Mouse (Mus musculus) testis, adult 2 months (tissue): Measurements from ENCODE around the gene Vmn1r7. TPM values are rescaled to one million over a fixed set of nuclear protein-coding genes. Genes with fewer than 3 reads are reported as not detected.
"Not testable (repeated sequence)": the region's sequence is repeated elsewhere in the genome, so short reads cannot be mapped to it uniquely, and the experiment has no call there.

Experiments
- H3K27ac ChIP-seq: fragments of 200-500 bp; 2 replicates; pipeline ENCODE4 v1.5.1; 2012; ENCODE audit warnings: low read depth, low read length; ENCODE audit not compliant: control insufficient read depth, insufficient read depth
- H3K27me3 ChIP-seq: fragments of 200-500 bp; 2 replicates; pipeline ENCODE4 v1.6.1; 2012; ENCODE audit warnings: mild to moderate bottlenecking, low read length, moderate library complexity; ENCODE audit not compliant: control insufficient read depth, insufficient read depth
- H3K36me3 ChIP-seq: fragments of 200-500 bp; 2 replicates; pipeline ENCODE4 v1.6.1; 2012; ENCODE audit warnings: mild to moderate bottlenecking, low read length; ENCODE audit not compliant: control insufficient read depth, insufficient read depth
- H3K4me1 ChIP-seq: fragments of 200-500 bp; 2 replicates; pipeline ENCODE4 v1.6.1; 2012; ENCODE audit warnings: low read length; ENCODE audit not compliant: control insufficient read depth, insufficient read depth
- H3K4me3 ChIP-seq: fragments of 200-500 bp; 2 replicates; pipeline ENCODE4 v1.5.1; 2012; ENCODE audit warnings: low read depth, mild to moderate bottlenecking, low read length, moderate library complexity, mixed read lengths; ENCODE audit not compliant: control insufficient read depth
- CTCF ChIP-seq: fragments of 200-500 bp; IDR thresholded peaks from 2 replicates; pipeline ENCODE4 v1.5.1; 2012; ENCODE audit warnings: low read depth, mild to moderate bottlenecking, inconsistent platforms, low read length, moderate library complexity; ENCODE audit not compliant: control insufficient read depth, insufficient read depth, insufficient replicate concordance
- POLR2A ChIP-seq: fragments of 200-500 bp; IDR thresholded peaks from 2 replicates; pipeline ENCODE4 v1.6.1; 2012; ENCODE audit warnings: low read depth, mild to moderate bottlenecking, inconsistent platforms, low read length, moderate library complexity; ENCODE audit not compliant: control insufficient read depth
- polyA plus RNA-seq: library from polyadenylated mRNA; depleted of rRNA; stranded (reverse); fragments of >200 nt; gene quantifications from 2 replicates; pipeline ENCODE4 v1.2.3, GENCODE M21; 2012; rRNA removed

The Vmn1r7 gene
- not detected in 2 replicates for polyA plus RNA-seq

DNA sequence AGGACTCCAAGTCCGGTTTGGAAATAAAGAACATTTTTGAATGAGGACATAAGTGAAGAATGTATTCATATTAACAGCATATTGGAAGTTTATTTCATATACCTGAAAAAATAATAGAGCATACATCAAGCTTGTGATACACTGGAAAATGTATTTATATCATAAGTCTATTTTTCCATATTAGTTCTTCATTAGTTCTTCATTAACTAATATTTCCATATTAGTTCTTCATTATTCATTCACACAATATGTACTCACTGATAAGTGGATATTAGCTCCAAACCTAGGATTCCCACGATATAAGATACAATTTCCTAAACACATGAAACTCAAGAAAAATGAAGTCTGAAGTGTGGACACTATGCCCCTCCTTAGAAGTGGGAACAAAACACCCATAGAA is at the start of gene Vmn1r7:
TSS of gene Vmn1r7 (minus strand) at position 101 of the 400 bp plus-strand sequence.
- not testable (repeated sequence) for H3K4me3 ChIP-seq, H3K27me3 ChIP-seq, H3K4me1 ChIP-seq, H3K27ac ChIP-seq, H3K36me3 ChIP-seq

DNA sequence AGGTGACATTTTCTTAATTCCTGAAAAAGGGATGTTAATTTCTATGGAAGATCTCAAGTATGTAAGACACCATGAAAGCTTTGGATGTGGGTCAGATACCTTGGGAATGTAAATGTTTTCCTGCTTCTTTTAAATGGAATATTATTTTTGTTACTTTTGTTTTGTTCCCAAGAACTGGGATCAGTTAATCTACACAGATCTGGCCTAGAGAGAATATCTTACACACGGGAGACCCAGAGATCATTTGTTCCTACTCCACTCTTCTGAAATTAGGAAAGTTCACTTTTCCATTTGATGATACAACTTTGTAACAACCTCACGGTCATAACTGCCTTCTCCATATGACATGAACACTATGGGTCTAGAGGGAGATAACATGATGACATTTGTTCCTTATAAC is 41.4 kb upstream of the Vmn1r7 start, which contains the start of gene Vmn1r9:
TSS of gene Vmn1r9 (plus strand) at position 301 of the 400 bp plus-strand sequence.
- Histone ChIP-seq H3K4me3 (no peak within 1 kb of the TSS), H3K36me3 (no peaks in the 10 kb centered on the region), H3K4me1 (no peaks in the 10 kb centered on the region), H3K27ac (no peak within 1 kb of the TSS), H3K27me3 (no peaks in the 10 kb centered on the region)
- TF ChIP-seq CTCF: no peak

DNA sequence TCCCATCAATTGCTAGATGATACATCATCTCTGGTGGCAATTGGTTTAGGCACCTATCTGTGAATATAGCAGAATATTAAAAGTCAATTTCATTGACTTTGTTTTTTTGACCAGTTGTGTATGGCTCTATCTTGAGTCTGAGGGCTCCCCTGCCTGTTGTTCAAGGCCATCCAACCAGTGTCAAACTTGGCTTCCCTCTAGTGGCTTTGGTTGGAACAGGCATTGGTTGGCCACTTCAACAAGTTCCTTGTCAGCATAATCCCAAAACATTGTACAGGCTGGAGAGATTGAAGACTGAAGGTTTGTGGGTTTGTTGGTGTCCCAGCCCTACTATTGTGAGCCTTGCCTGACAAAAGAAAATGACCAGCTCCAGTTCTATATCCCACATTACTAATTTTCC is 38.6 kb upstream of the Vmn1r7 start:
- H3K4me3 ChIP-seq: no peak overlapping the region
- no peaks in the 10 kb centered on the region for H3K4me1 ChIP-seq
- H3K36me3 ChIP-seq: no peaks in the 10 kb centered on the region
- no peak for TF ChIP-seq CTCF
- no peak for TF ChIP-seq POLR2A
- no peak overlapping the region for H3K27ac ChIP-seq
- H3K27me3 ChIP-seq: no peaks in the 10 kb centered on the region

DNA sequence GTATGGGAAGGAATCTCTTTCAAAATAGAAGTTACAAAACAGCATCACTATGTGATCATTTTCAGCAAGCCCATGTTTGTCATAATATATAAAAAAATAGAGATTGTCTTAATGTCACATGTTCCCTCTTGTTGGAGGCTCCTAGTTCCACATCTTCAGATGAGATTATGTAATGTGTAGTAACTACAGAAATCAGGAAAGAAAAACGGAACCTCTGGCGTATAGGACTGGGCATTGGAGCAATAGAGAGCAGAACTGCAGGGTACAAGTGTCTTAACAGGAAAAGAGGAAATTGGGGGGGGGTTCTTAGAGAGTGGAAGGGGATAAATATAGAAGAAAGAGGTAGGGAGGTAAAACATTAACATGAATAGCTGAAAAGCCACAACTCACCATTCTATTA is 9.6 kb upstream of the Vmn1r7 start:
- H3K27me3 ChIP-seq: no peaks in the 10 kb centered on the region
- no peak overlapping the region for H3K4me3 ChIP-seq
- H3K27ac ChIP-seq: no peak overlapping the region
- H3K36me3 ChIP-seq: no peaks in the 10 kb centered on the region
- H3K4me1 ChIP-seq: no peaks in the 10 kb centered on the region
- TF ChIP-seq POLR2A: no peak
- TF ChIP-seq CTCF: no peak

DNA sequence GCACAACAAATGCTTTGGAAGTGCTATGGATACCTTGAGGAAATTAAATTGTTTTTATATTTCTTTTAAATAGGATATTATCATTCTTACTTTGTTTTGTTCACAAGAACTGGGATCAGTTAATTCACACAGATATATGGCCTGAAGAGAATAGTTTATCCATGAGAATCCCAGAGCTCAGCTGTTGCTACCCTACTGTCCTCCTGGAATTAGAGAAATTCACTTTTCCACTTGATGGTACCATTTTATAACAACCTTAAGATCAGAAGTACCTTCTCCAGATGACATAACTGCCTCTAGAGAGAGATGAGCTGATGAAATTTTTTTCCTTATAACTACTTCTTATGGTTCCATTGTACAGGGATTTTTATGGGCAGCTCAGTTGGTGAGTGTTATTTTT is 6.9 kb upstream of the Vmn1r7 start, which contains the start of gene Vmn1r8:
TSS of gene Vmn1r8 (plus strand) at position 301 of the 400 bp plus-strand sequence.
- no peaks in the 10 kb centered on the region for H3K4me1 ChIP-seq
- TF ChIP-seq POLR2A (no peak), CTCF (no peak)
- no peaks in the 10 kb centered on the region for H3K36me3 ChIP-seq
- no peaks in the 10 kb centered on the region for H3K27me3 ChIP-seq
- no peak within 1 kb of the TSS for H3K4me3 ChIP-seq
- H3K27ac ChIP-seq: no peak within 1 kb of the TSS

DNA sequence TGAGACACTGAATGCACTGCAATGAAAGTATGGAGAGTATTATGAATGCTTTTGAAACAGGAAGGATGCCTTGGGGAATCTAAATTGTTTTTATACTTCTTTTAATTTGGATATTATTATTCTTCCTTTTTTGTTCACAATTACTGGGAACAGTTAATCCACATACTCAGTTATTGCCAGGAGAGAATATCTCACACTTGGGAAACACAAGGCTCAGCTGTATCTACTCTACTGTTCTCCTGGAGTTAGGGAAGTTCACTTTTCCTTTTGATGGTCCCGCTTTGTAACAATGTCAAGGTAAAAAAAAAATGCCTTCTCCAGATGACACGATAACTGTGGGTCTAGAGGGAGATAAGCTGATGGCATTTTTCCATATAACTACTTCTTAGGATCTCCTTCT is 28.2 kb downstream of the Vmn1r7 start, which contains the start of gene Vmn1r6:
TSS of gene Vmn1r6 (plus strand) at position 301 of the 400 bp plus-strand sequence.
- TF ChIP-seq CTCF (no peak), POLR2A (no peak)
- no peaks in the 10 kb centered on the region for H3K36me3 ChIP-seq
- H3K27me3 ChIP-seq: no peaks in the 10 kb centered on the region
- H3K4me1 ChIP-seq: no peaks in the 10 kb centered on the region
- H3K4me3 ChIP-seq: no peak within 1 kb of the TSS
- no peak within 1 kb of the TSS for H3K27ac ChIP-seq

Other genes with a start within 250 kb of the Vmn1r7 start
- gene Kbtbd2, start 227.5 kb downstream of the Vmn1r7 start, polyA plus RNA-seq: 3.7 and 5.5 TPM in 2 replicates
- gene Fkbp9, start 193.3 kb downstream of the Vmn1r7 start, polyA plus RNA-seq: 6.0 and 10.5 TPM in 2 replicates
- 4.8 and 7.4 TPM in 2 replicates for gene Nt5c3, start 101.4 kb downstream of the Vmn1r7 start, polyA plus RNA-seq
- gene Vmn1r4, start 101.3 kb downstream of the Vmn1r7 start, polyA plus RNA-seq: 0.75 and 0.90 TPM in 2 replicates
- 0.10 TPM in 1 of 2 replicates, not detected in the other for gene Vmn1r5, start 55.1 kb downstream of the Vmn1r7 start, polyA plus RNA-seq
- 0.01 and 0.04 TPM in 2 replicates for gene Vmn1r6, start 28.1 kb downstream of the Vmn1r7 start, polyA plus RNA-seq
- gene Vmn1r8, start 7.0 kb upstream of the Vmn1r7 start, polyA plus RNA-seq: not detected in 2 replicates
- not detected in 2 replicates for gene Vmn1r9, start 41.5 kb upstream of the Vmn1r7 start, polyA plus RNA-seq
- not detected in 2 replicates for gene Vmn1r10, start 84.1 kb upstream of the Vmn1r7 start, polyA plus RNA-seq
- gene Vmn1r11, start 108.1 kb upstream of the Vmn1r7 start, polyA plus RNA-seq: not detected in 2 replicates
- gene Vmn1r12, start 131.6 kb upstream of the Vmn1r7 start, polyA plus RNA-seq: not detected in 2 replicates
- gene Vmn1r13, start 178.0 kb upstream of the Vmn1r7 start, polyA plus RNA-seq: not detected in 2 replicates
- 0.01 TPM in 1 of 2 replicates, not detected in the other for gene Vmn1r14, start 206.4 kb upstream of the Vmn1r7 start, polyA plus RNA-seq
- not detected in 2 replicates for gene Vmn1r15, start 232.6 kb upstream of the Vmn1r7 start, polyA plus RNA-seq